In genomic region chr9:106210853-106211609, GRCm38 (mm10) we compare ENCODE assay signal across 8 mouse cellular contexts. TPM values are rescaled to one million over a fixed set of nuclear protein-coding genes. Genes with fewer than 3 reads are reported as not detected.
DNase-seq lines count a peak whose midpoint lies in the region; ATAC-seq lines count a peak whose summit lies in the region.

No protein-coding gene starts in this region.

- ATAC-seq in kidney, embryonic 14.5 days (ENCODE audit: low FRiP score, low TSS enrichment) = no peak
- ATAC-seq in embryonic facial prominence, embryonic 11.5 days (replicated peaks; ENCODE audit: insufficient number of reproducible peaks, low FRiP score, low TSS enrichment, low read depth) = 0 out of 2 replicates have a peak, but pooled peaks have one; percentile 5
- peak; percentile 32; the same call in 1 of the 2 replicates for ATAC-seq in stomach, embryonic 16.5 days (ENCODE audit: insufficient read depth, low FRiP score)
- no peak for ATAC-seq in monocyte, adult 5-6 weeks (replicated peaks; ENCODE audit: insufficient number of reproducible peaks, low FRiP score, low TSS enrichment, poor library complexity, severe bottlenecking)

- 62% methylated on average over 9 of the region's 9 CpGs for WGBS in kidney, embryonic 14.5 days
- 44% methylated on average over 9 of the region's 9 CpGs for WGBS in embryonic facial prominence, embryonic 11.5 days
- 67% methylated on average over 9 of the region's 9 CpGs for WGBS in limb, embryonic 10.5 days
- 63% methylated on average over 9 of the region's 9 CpGs for WGBS in stomach, embryonic 16.5 days

- DNase-seq in kidney, postnatal 25 days = no peak
- DNase-seq in embryonic facial prominence, embryonic 11.5 days (ENCODE audit: low spot score) = peak; percentile 35
- DNase-seq in limb, embryonic 10.5 days (ENCODE audit: low spot score) = no peak
- DNase-seq in right cerebral cortex, postnatal 25 days = no peak
- DNase-seq in urinary bladder, postnatal 10 days (ENCODE audit: low spot score) = no peak

- H3K4me3 ChIP-seq in kidney, embryonic 14.5 days (ENCODE audit: low read length) = no peak overlapping the region
- no peak overlapping the region for H3K4me3 ChIP-seq in embryonic facial prominence, embryonic 11.5 days (ENCODE audit: low read depth, low read length)
- H3K4me3 ChIP-seq in limb, embryonic 10.5 days = peak overlapping the region; percentile 43
- no peak overlapping the region for H3K4me3 ChIP-seq in stomach, embryonic 16.5 days (replicated peaks; ENCODE audit: low read length)

- peak overlapping the region; percentile 36; the same call in 1 of the 2 replicates for H3K4me2 ChIP-seq in kidney, embryonic 14.5 days (replicated peaks; ENCODE audit: low read depth, low read length)
- H3K4me2 ChIP-seq in embryonic facial prominence, embryonic 11.5 days (ENCODE audit: low read depth, low read length) = peak overlapping the region; percentile 44; the same call in 1 of the 2 replicates
- peak overlapping the region; percentile 51 for H3K4me2 ChIP-seq in stomach, embryonic 16.5 days (ENCODE audit: low read depth, low read length)

- H3K9me3 ChIP-seq in kidney, embryonic 14.5 days (ENCODE audit: control insufficient read depth, low read length) = no peaks in the 10 kb centered on the region
- H3K9me3 ChIP-seq in embryonic facial prominence, embryonic 11.5 days (replicated peaks; ENCODE audit: control insufficient read depth, low read length) = no peaks in the 10 kb centered on the region
- H3K9me3 ChIP-seq in limb, embryonic 10.5 days (replicated peaks) = no peaks in the 10 kb centered on the region
- H3K9me3 ChIP-seq in stomach, embryonic 16.5 days (replicated peaks; ENCODE audit: control insufficient read depth, low read length) = no peaks in the 10 kb centered on the region

- peaks cover 41% of the 10 kb centered on the region for H3K36me3 ChIP-seq in kidney, embryonic 14.5 days (ENCODE audit: control insufficient read depth, insufficient read depth, low read length)
- H3K36me3 ChIP-seq in embryonic facial prominence, embryonic 11.5 days (replicated peaks; ENCODE audit: control insufficient read depth, insufficient read depth, low read depth, low read length) = peaks cover 4% of the 10 kb centered on the region
- H3K36me3 ChIP-seq in limb, embryonic 10.5 days = peaks cover 56% of the 10 kb centered on the region
- H3K36me3 ChIP-seq in stomach, embryonic 16.5 days (ENCODE audit: control insufficient read depth, insufficient read depth, low read length) = peaks cover 10% of the 10 kb centered on the region; the same call in 1 of the 2 replicates

- H3K9ac ChIP-seq in kidney, embryonic 14.5 days (ENCODE audit: low read depth, low read length) = no peak overlapping the region
- H3K9ac ChIP-seq in embryonic facial prominence, embryonic 11.5 days (replicated peaks; ENCODE audit: low read length) = peak overlapping the region; percentile 55
- H3K9ac ChIP-seq in stomach, embryonic 16.5 days (ENCODE audit: low read length) = no peak overlapping the region; the same call in 1 of the 2 replicates

- H3K4me1 ChIP-seq in kidney, embryonic 14.5 days (ENCODE audit: control insufficient read depth, insufficient read depth, low read length) = peaks cover 13% of the 10 kb centered on the region
- H3K4me1 ChIP-seq in embryonic facial prominence, embryonic 11.5 days (ENCODE audit: control insufficient read depth, insufficient read depth, low read length) = no peaks in the 10 kb centered on the region; the same call in 1 of the 2 replicates
- H3K4me1 ChIP-seq in limb, embryonic 10.5 days = peaks cover 17% of the 10 kb centered on the region
- peaks cover 7% of the 10 kb centered on the region; the same call in 1 of the 2 replicates for H3K4me1 ChIP-seq in stomach, embryonic 16.5 days (ENCODE audit: control insufficient read depth, insufficient read depth, low read length)

- no peak overlapping the region for H3K27ac ChIP-seq in kidney, embryonic 14.5 days (ENCODE audit: low read depth, low read length)
- H3K27ac ChIP-seq in embryonic facial prominence, embryonic 11.5 days (replicated peaks; ENCODE audit: low read depth, low read length) = peak overlapping the region; percentile 65
- peak overlapping the region; percentile 80 for H3K27ac ChIP-seq in limb, embryonic 10.5 days
- H3K27ac ChIP-seq in stomach, embryonic 16.5 days (ENCODE audit: low read length) = peak overlapping the region; percentile 66

- no peaks in the 10 kb centered on the region for H3K27me3 ChIP-seq in kidney, embryonic 14.5 days (ENCODE audit: control insufficient read depth, insufficient read depth, low read length)
- no peaks in the 10 kb centered on the region for H3K27me3 ChIP-seq in embryonic facial prominence, embryonic 11.5 days (ENCODE audit: control insufficient read depth, insufficient read depth, low read length)
- H3K27me3 ChIP-seq in limb, embryonic 10.5 days (ENCODE audit: low read depth, poor library complexity, severe bottlenecking) = no peaks in the 10 kb centered on the region
- no peaks in the 10 kb centered on the region for H3K27me3 ChIP-seq in stomach, embryonic 16.5 days (ENCODE audit: control insufficient read depth, insufficient read depth, low read length)

RNA-seq across cellular contexts. Expression of gene Twf2, which starts 8.1 kb away (rescaled TPM):
- 77.9 and 80.8 TPM in 2 replicates for polyA plus RNA-seq in kidney, embryonic 14.5 days (2014; fragmentation: Nextera tagmentation; extraction: Ambion mirVana)
- 66.5 and 75.5 TPM in 2 replicates for polyA plus RNA-seq in embryonic facial prominence, embryonic 11.5 days (2014; fragmentation: Nextera tagmentation; extraction: Ambion mirVana)
- 75.1 and 76.6 TPM in 2 replicates for polyA plus RNA-seq in limb, embryonic 10.5 days (2016; fragmentation: Nextera tagmentation; extraction: Ambion mirVana)
- 54.9 and 57.8 TPM in 2 replicates for polyA plus RNA-seq in stomach, embryonic 16.5 days (2015; fragmentation: Nextera tagmentation; extraction: Ambion mirVana)
- total RNA-seq in monocyte, adult 5-6 weeks (2017) = 50.2 to 87.3 TPM (median 73.1 TPM) in 3 replicates

RNA-seq across cellular contexts. Expression of gene Tlr9, which starts 11.4 kb away (rescaled TPM):
- 0.14 TPM in 1 of 2 replicates, not detected in the other for polyA plus RNA-seq in kidney, embryonic 14.5 days (2014; fragmentation: Nextera tagmentation; extraction: Ambion mirVana)
- polyA plus RNA-seq in embryonic facial prominence, embryonic 11.5 days (2014; fragmentation: Nextera tagmentation; extraction: Ambion mirVana) = not detected in 2 replicates
- not detected in 2 replicates for polyA plus RNA-seq in limb, embryonic 10.5 days (2016; fragmentation: Nextera tagmentation; extraction: Ambion mirVana)
- 0.09 TPM in 2 replicates for polyA plus RNA-seq in stomach, embryonic 16.5 days (2015; fragmentation: Nextera tagmentation; extraction: Ambion mirVana)
- total RNA-seq in monocyte, adult 5-6 weeks (2017) = 4.2 to 6.6 TPM (median 6.1 TPM) in 3 replicates

RNA-seq across cellular contexts. Expression of gene Ppm1m, which starts 11.5 kb away (rescaled TPM):
- polyA plus RNA-seq in kidney, embryonic 14.5 days (2014; fragmentation: Nextera tagmentation; extraction: Ambion mirVana) = 36.4 and 43.1 TPM in 2 replicates
- 25.8 and 29.1 TPM in 2 replicates for polyA plus RNA-seq in embryonic facial prominence, embryonic 11.5 days (2014; fragmentation: Nextera tagmentation; extraction: Ambion mirVana)
- 53.1 and 57.5 TPM in 2 replicates for polyA plus RNA-seq in limb, embryonic 10.5 days (2016; fragmentation: Nextera tagmentation; extraction: Ambion mirVana)
- polyA plus RNA-seq in stomach, embryonic 16.5 days (2015; fragmentation: Nextera tagmentation; extraction: Ambion mirVana) = 35.1 and 36.0 TPM in 2 replicates
- 30.2 to 33.6 TPM (median 31.1 TPM) in 3 replicates for total RNA-seq in monocyte, adult 5-6 weeks (2017)

RNA-seq across cellular contexts. Expression of gene Alas1, which starts 37.4 kb away (rescaled TPM):
- polyA plus RNA-seq in kidney, embryonic 14.5 days (2014; fragmentation: Nextera tagmentation; extraction: Ambion mirVana) = 71.8 and 95.3 TPM in 2 replicates
- 95.1 and 97.4 TPM in 2 replicates for polyA plus RNA-seq in embryonic facial prominence, embryonic 11.5 days (2014; fragmentation: Nextera tagmentation; extraction: Ambion mirVana)
- polyA plus RNA-seq in limb, embryonic 10.5 days (2016; fragmentation: Nextera tagmentation; extraction: Ambion mirVana) = 62.8 and 77.9 TPM in 2 replicates
- 131 and 135 TPM in 2 replicates for polyA plus RNA-seq in stomach, embryonic 16.5 days (2015; fragmentation: Nextera tagmentation; extraction: Ambion mirVana)
- total RNA-seq in monocyte, adult 5-6 weeks (2017) = 26.0 to 28.0 TPM (median 27.3 TPM) in 3 replicates

RNA-seq across cellular contexts. Expression of gene Wdr82, which starts 40.3 kb away (rescaled TPM):
- 27.1 and 38.1 TPM in 2 replicates for polyA plus RNA-seq in kidney, embryonic 14.5 days (2014; fragmentation: Nextera tagmentation; extraction: Ambion mirVana)
- 32.9 and 33.0 TPM in 2 replicates for polyA plus RNA-seq in embryonic facial prominence, embryonic 11.5 days (2014; fragmentation: Nextera tagmentation; extraction: Ambion mirVana)
- polyA plus RNA-seq in limb, embryonic 10.5 days (2016; fragmentation: Nextera tagmentation; extraction: Ambion mirVana) = 26.2 and 28.8 TPM in 2 replicates
- polyA plus RNA-seq in stomach, embryonic 16.5 days (2015; fragmentation: Nextera tagmentation; extraction: Ambion mirVana) = 16.1 TPM in 2 replicates
- total RNA-seq in monocyte, adult 5-6 weeks (2017) = 75.8 to 89.5 TPM (median 88.3 TPM) in 3 replicates

Comparison
In these comparisons a context has a peak if more than half of its experiments do, and no peak if none do; other contexts are left out.
1. ATAC-seq: peak in embryonic facial prominence, embryonic 11.5 days (single experiment) and stomach, embryonic 16.5 days (single experiment); none in kidney, embryonic 14.5 days (single experiment) and monocyte, adult 5-6 weeks (single experiment).
2. Peak in every context shown above with its lines, with median percentiles within 50 percentile points of each other: H3K4me2 ChIP-seq.